Mouse (Mus musculus) CH12.LX (cell line): Measurements from ENCODE around the gene Naa35.

Experiments
- CTCF ChIP-seq, 2 experiments: IDR thresholded peaks in 1 of 2; conservative IDR thresholded peaks in 1 of 2; 2 replicates each; pipeline ENCODE4 v1.5.1; 2011 to 2012; ENCODE audit warnings: low read depth in 2 of 2, low read length in 2 of 2, improper control_type of control experiment in 1 of 2, inconsistent platforms in 1 of 2, mild to moderate bottlenecking in 1 of 2, moderate library complexity in 1 of 2
- NRF1 ChIP-seq: IDR thresholded peaks from 2 replicates; pipeline ENCODE4 v1.6.1; 2014; ENCODE audit warnings: low read depth, mild to moderate bottlenecking, inconsistent platforms, low read length, improper control_type of control experiment, moderate library complexity

DNA sequence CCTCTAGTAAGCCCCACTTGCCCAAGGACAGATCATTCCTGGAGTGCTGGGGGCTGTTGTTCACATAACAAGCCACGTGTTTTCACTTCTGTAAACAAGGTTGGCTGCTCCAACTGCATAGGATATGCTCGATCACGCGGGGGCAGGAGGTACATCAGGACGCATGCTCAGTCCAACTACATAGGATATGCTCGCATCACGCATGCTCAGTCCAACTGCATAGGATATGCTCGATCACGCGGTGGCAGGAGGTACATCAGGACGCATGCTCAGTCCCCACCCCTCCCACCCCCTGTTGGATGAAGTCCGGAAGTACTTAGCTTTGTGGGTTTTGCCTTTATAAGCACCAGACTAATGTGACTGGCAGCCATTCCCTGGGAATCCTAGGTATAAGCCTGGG, 76.9 kb downstream of the Naa35 start:
- no peak for TF ChIP-seq CTCF (conservative IDR thresholded peaks at IDR 0.05 in 1 of 2, IDR thresholded peaks at IDR 0.05 in 1 of 2; ENCODE audit: low read depth in 2 of 2, low read length in 2 of 2)
- no peak for TF ChIP-seq NRF1
